Mouse (Mus musculus) urinary bladder, adult 2 months (tissue): Measurements from ENCODE around the gene Arrb1. TPM values are rescaled to one million over a fixed set of nuclear protein-coding genes. Genes with fewer than 3 reads are reported as not detected.

Experiments used
- DNase-seq: peaks from one replicate; pipeline ENCODE4 v3.0.0; 2022; ENCODE audit warnings: low spot score
- polyA plus RNA-seq: library from polyadenylated mRNA; depleted of rRNA; stranded (reverse); fragments of >200 nt; gene quantifications from 2 replicates; pipeline ENCODE4 v1.2.3, GENCODE M21; 2012; rRNA removed

Arrb1 gene
- polyA plus RNA-seq, 1 experiment = 45.4 TPM

DNA sequence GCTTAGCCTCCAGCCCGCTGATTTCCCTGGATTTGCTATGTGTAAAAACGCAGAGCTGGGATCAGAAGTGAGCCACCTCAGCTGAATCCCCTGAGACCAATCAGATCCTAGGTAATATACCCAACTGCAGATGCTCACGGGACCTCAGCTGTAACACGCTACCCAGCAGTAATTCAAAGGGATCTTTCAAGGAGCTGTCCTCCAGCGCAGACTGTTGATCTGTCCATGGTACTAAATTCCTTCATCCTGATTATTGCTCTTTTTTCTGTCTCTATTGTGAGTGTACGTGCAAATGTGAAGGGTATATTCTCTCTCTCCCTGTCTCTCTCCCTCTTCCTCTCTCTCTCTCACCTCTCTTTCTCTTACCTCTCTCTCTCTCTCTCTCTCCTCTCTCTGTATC lies 97.0 kb downstream of the Arrb1 start:
- no peak for DNase-seq

DNA sequence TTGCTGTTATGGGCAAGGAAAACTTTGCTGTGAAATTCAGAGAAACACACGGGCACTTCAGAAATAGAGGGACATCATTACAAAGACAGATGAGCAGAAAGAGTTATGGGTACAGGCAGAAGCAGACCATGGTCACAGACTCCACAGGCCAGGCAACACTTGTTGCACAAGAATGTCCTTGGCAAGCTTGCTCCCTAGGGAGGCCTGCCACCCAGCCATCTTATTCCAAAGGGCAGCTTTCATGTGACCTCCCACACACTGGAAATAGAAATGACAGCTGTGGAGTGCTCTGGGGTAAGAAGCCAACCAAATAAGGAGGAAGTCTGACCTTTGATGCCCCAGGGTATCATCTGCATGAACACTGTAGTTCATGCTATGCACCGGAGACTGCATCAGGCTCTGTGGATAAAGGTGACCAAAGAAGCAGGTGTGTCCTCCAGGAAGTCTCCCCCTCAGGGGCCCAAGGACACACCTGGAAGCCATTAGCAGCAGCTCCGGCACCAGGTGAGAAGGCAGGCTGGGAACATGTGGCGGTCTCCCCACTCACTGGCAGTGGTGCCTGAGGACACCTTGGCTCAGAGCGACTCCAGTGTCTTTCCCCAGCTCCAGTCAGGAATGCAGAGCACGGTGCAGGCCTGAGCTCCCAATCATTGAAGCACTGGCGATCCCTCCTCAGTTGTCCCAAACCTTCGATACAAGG lies 98.8 kb downstream of the Arrb1 start:
- DNase-seq = no peak

- DNase-seq = no peak
These were observed 106.0 kb downstream of the Arrb1 start for GRCm38 (mm10) chr7:99641245-99641644.

DNA sequence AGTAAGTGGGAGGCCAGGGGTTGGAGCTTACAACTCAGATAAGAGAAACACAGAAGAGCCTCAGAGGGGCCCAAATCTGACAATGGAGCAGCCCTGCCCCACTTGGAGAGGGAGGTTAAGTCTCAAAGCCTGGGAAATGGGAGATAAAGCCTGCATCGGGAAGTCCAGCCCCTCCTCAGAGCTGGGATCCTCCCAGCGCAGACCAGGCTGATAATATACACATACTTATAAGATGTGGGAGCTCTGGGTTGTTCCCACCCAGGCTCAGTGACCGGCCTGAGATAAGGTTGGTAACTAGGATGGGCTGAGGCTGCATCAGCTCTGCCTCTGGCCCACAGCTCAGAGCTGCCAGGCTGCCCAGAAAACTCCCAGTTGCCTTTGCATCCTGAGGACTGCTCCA lies 106.8 kb downstream of the Arrb1 start:
- DNase-seq = no peak

DNA sequence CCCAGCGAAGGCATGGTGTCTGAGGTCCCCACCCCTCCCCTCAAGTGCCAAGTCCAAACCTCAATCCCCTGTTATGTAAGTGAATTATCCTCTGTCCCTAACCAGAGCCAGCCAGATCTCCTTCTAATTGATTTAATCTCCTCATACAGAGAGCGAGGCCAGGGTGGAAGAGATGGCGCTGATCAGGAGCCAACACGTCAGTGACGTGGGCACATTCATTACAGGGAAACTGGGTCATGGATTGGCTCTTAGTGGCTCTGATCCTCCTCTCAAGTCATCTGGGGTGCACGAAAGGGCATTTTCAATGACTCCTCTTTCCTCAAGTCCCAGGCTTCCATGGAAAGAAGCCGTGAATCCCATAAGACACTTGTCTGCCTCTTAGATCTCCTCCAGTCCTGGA lies 109.4 kb downstream of the Arrb1 start:
- no peak for DNase-seq

DNA sequence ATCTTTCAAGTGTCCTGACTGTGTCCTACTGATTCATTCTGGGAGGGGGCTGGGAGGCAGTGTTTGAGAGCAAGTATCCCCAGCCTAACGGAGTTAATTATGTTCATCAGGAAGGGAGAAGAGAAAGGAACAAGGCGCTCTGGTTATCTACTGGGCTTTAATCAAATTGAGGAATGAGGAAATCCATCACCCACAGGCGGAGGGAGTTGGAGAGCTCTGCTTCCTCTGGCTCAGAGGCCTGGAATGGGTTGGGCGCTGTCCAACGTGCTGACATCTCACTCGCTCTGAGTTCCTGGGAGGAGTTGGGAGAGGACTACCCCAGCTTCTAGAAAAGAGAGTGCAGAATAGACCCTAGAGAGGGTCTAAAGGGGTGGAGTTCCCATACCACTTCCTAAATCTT lies 113.4 kb downstream of the Arrb1 start:
- DNase-seq = no peak

- DNase-seq = no peak
These were observed 114.3 kb downstream of the Arrb1 start for GRCm38 (mm10) chr7:99649585-99649984.

- no peak for DNase-seq
These were observed 119.0 kb downstream of the Arrb1 start for GRCm38 (mm10) chr7:99654244-99654643.

Other genes starting within 250 kb of the Arrb1 start
- gene Serpinh1, start 182.2 kb upstream of the Arrb1 start, polyA plus RNA-seq = 473 and 550 TPM in 2 replicates
- gene Gdpd5, start 154.1 kb upstream of the Arrb1 start, polyA plus RNA-seq = 15.8 and 20.9 TPM in 2 replicates
- 0.81 and 1.5 TPM in 2 replicates for gene Klhl35, start 69.5 kb upstream of the Arrb1 start, polyA plus RNA-seq
- 1,354 and 1,732 TPM in 2 replicates for gene Rps3, start 51.7 kb upstream of the Arrb1 start, polyA plus RNA-seq
- gene Tpbgl, start 91.6 kb downstream of the Arrb1 start, polyA plus RNA-seq = 2.6 and 3.5 TPM in 2 replicates
- 23.3 and 27.0 TPM in 2 replicates for gene Slco2b1, start 175.9 kb downstream of the Arrb1 start, polyA plus RNA-seq
- gene Olfr520, start 194.8 kb downstream of the Arrb1 start, polyA plus RNA-seq = 0.12 and 0.19 TPM in 2 replicates
- gene Olfr521, start 228.0 kb downstream of the Arrb1 start, polyA plus RNA-seq = not detected in 2 replicates